Mouse (Mus musculus) adrenal gland, postnatal 4 days (tissue): ENCODE measurements at regions not wholly inside any gene's neighbourhood (a gene's known extent, or its start where the extent isn't known, plus 50 kb on each side); places are given as distances from the start of the nearest gene placed in this dataset.

Source experiments
- DNase-seq, 2 experiments: peaks; one replicate each; pipeline ENCODE4 v3.0.0; 2021 to 2022; ENCODE audit warnings: low spot score in 2 of 2, mixed read lengths in 2 of 2

- no peak for DNase-seq
Observed at GRCm38 (mm10) chr13:112213652-112214081, 74.6 kb upstream of the Ankrd55 start.

DNA sequence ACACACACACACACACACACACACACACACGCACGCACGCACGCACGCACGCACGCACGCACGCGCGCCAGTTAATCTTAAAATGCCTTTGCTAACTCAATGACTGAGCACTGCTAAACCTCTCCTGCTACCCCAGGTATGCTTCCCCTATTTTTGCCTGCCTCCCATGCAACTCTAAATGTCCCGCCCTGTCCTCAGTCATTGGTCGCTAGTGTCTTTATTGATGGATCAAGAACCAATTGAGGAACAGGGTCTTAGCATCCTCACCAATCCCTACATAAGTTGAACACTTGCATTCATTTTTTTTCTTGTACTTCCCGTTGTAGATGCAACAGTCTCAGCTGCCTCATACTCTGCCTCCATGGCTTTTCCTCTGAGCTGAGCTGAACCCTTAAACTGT, 72.2 kb upstream of the Ankrd55 start:
- DNase-seq, result no peak

GRCm38 (mm10) chr13:112218389-112218788, 69.9 kb upstream of the Ankrd55 start:
- no peak for DNase-seq

GRCm38 (mm10) chr13:112220184-112220583, 68.1 kb upstream of the Ankrd55 start:
- DNase-seq, result no peak

GRCm38 (mm10) chr13:112223616-112224015, 64.6 kb upstream of the Ankrd55 start:
- DNase-seq, result no peak

DNA sequence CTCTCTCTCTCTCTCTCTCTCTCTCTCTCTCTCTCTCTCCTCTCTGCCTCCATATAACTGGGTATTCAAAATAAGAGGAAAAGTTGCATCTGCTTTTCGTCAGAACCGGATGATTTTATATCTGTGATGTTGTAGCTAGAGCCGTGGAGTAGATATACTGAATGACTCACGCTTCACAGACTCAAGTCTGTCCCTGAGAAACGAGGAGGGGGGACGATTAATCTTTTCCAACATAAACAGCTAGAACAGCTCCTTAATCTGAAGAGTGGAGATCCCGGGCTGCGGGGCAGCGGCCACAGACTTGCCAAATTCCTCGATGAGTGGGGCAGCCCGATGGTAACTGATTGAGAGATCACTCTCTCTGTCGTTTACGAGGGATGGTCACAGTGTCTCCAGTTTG, 60.5 kb upstream of the Ankrd55 start:
- no peak for DNase-seq

DNA sequence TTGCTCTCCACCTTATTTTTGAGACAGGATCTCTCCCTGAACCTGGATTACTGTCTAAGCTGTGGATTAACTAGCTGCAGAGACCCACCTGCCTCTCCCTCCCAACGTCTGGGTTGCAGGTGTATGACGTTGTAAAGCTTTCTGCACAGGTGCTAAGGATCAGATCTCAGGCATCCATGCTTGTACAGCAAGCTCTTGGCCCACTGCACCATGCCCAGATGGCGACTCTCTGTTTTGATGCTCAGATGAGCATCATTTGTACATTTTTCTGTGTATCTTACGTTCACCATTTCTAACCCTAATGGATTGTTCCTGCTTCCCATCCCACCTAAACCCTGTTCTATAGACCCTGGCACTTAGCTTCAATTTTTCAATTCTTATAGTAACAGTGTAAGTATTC, 59.4 kb upstream of the Ankrd55 start:
- DNase-seq, result no peak

- DNase-seq, result no peak
Observed at GRCm38 (mm10) chr13:112230176-112230575, 58.1 kb upstream of the Ankrd55 start.

- DNase-seq, result no peak
Observed at GRCm38 (mm10) chr13:112234695-112235094, 53.6 kb upstream of the Ankrd55 start.

GRCm38 (mm10) chr13:112236956-112237355, 51.3 kb upstream of the Ankrd55 start:
- no peak for DNase-seq

- DNase-seq, result no peak
Observed at GRCm38 (mm10) chr13:112237377-112237776, 50.9 kb upstream of the Ankrd55 start.

DNA sequence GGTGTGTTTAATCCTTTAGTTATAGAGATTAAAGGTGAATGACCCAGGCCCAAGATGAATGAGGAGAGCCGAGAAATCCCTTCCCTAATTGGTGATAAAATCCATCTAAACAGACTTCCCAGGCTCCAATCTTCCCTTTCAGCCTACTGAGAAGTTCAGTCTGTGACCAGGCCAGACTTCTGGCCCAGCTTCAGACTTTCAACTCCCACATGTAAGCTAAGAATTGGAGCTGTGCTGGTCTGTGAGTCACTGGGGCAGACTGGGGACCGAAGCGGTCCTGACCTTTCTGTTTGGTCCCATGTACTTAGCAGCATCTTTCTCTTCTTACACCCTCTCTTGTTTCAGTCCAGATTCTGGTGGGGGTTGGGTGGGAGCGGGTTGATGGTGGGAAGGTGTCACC, 50.3 kb upstream of the Ankrd55 start:
- no peak for DNase-seq
